Mouse (Mus musculus) thymus, adult 2 months (tissue): Measurements from ENCODE around the gene Sema4f.

Source experiments
- CTCF ChIP-seq: fragments of 200-500 bp; IDR thresholded peaks from 2 replicates; pipeline ENCODE4 v1.5.1; 2012; ENCODE audit warnings: mild to moderate bottlenecking, control low read depth, low read length, moderate library complexity, borderline replicate concordance; ENCODE audit not compliant: control insufficient read depth, poor library complexity, insufficient read depth; ENCODE audit errors: extremely low read depth
- POLR2A ChIP-seq: fragments of 200-500 bp; IDR thresholded peaks from 2 replicates; pipeline ENCODE4 v1.6.1; 2012; ENCODE audit warnings: mild to moderate bottlenecking, low read length, control low read depth, moderate library complexity; ENCODE audit not compliant: control insufficient read depth, poor library complexity, insufficient read depth; ENCODE audit errors: extremely low read depth

DNA sequence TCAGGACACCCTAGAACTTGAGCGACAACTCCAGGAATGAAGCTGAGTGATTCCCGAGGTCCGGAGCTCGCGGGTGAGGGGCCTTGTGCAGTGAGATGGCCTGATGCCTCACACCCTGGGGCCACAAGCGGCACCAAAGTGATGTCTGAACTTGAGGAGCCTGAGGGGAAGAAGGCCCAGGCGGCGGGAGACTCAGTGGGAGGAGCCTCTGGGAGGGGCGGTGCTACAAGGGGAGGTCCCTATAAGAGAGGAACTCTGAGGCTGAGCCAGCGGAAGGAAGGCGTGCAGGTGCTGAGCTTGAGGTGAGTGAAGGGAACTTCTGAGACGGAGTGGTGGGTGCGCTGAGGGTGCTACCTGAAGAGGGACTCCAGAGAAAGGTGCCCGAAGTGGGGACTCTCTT lies 7.1 kb upstream of the Sema4f start, which contains the start of gene M1ap:
- TF ChIP-seq POLR2A (no peak), CTCF (no peak)
